Mouse (Mus musculus) MEL (cell line): ENCODE measurements around the gene Fam114a2. TPM values are rescaled to one million over a fixed set of nuclear protein-coding genes. Genes with fewer than 3 reads are reported as not detected.
A peak's percentile ranks its signal among the peaks of the same experiment; 100 is the strongest.

Experiments used
- DNase-seq: peaks from one replicate; pipeline ENCODE4 v3.0.0; 2011; ENCODE audit warnings: low read depth, low spot score
- H3K27ac ChIP-seq: 2 replicates; pipeline ENCODE4 v1.5.1; 2012; ENCODE audit warnings: low read depth, mild to moderate bottlenecking, control low read depth, low read length, moderate library complexity; ENCODE audit not compliant: control insufficient read depth
- H3K27me3 ChIP-seq, 2 experiments: fragments of 150-350 bp in 1 of 2; sonication (generic) in 1 of 2; 2 replicates each; pipeline ENCODE4 v1.6.1; 2012; ENCODE audit warnings: low read length in 2 of 2, mild to moderate bottlenecking in 2 of 2, improper control_type of control experiment in 1 of 2, moderate library complexity in 1 of 2; ENCODE audit not compliant: insufficient read depth in 2 of 2, control insufficient read depth in 1 of 2
- H3K36me3 ChIP-seq, 2 experiments: 2 replicates each; pipeline ENCODE4 v1.6.1; 2012 to 2014; ENCODE audit warnings: low read length in 2 of 2, improper control_type of control experiment in 1 of 2, inconsistent platforms in 1 of 2, mild to moderate bottlenecking in 1 of 2; ENCODE audit not compliant: insufficient read depth in 2 of 2, control insufficient read depth in 1 of 2
- H3K4me1 ChIP-seq, 2 experiments: fragments of 150-350 bp in 1 of 2; sonication (generic) in 1 of 2; 2 replicates each; pipeline ENCODE4 v1.6.1; 2012; ENCODE audit warnings: low read length in 2 of 2, improper control_type of control experiment in 1 of 2, mild to moderate bottlenecking in 1 of 2; ENCODE audit not compliant: insufficient read depth in 2 of 2, control insufficient read depth in 1 of 2
- H3K4me3 ChIP-seq, 2 experiments: fragments of 150-350 bp in 1 of 2; sonication (generic) in 1 of 2; 2 replicates each; pipeline ENCODE4 v1.5.1; 2012; ENCODE audit warnings: low read depth in 2 of 2, low read length in 2 of 2, mild to moderate bottlenecking in 2 of 2, moderate library complexity in 2 of 2, control low read depth in 1 of 2, improper control_type of control experiment in 1 of 2; ENCODE audit not compliant: control insufficient read depth in 1 of 2, insufficient read depth in 1 of 2
- H3K79me2 ChIP-seq: 2 replicates; pipeline ENCODE4 v1.6.1; 2012; ENCODE audit warnings: mild to moderate bottlenecking, low read length, moderate library complexity; ENCODE audit not compliant: control insufficient read depth, poor library complexity, insufficient read depth
- H3K9ac ChIP-seq: 2 replicates; pipeline ENCODE4 v1.6.1; 2012; ENCODE audit warnings: low read depth, mild to moderate bottlenecking, control low read depth, low read length, moderate library complexity; ENCODE audit not compliant: control insufficient read depth, poor library complexity, severe bottlenecking
- H3K9me3 ChIP-seq: fragments of 150-350 bp; sonication (generic); replicated peaks from 2 replicates; pipeline ENCODE4 v1.6.1; 2012; ENCODE audit warnings: mild to moderate bottlenecking, low read length, improper control_type of control experiment, moderate library complexity; ENCODE audit not compliant: insufficient read depth
- CHD1 ChIP-seq: IDR thresholded peaks from 2 replicates; pipeline ENCODE4 v1.6.1; 2012; ENCODE audit warnings: low read depth, mild to moderate bottlenecking, inconsistent platforms, low read length, improper control_type of control experiment
- CHD2 ChIP-seq: IDR thresholded peaks from 2 replicates; pipeline ENCODE4 v1.6.1; 2011; ENCODE audit warnings: low read length, improper control_type of control experiment
- CTCF ChIP-seq, 3 experiments: IDR thresholded peaks in 2 of 3; conservative IDR thresholded peaks in 1 of 3; 2 replicates each; pipeline ENCODE4 v1.5.1; 2011 to 2012; ENCODE audit warnings: low read length in 3 of 3, low read depth in 2 of 3, mild to moderate bottlenecking in 2 of 3, improper control_type of control experiment in 1 of 3, inconsistent platforms in 1 of 3, mixed read lengths in 1 of 3, moderate library complexity in 1 of 3; ENCODE audit not compliant: control insufficient read depth in 1 of 3, insufficient read depth in 1 of 3, poor library complexity in 1 of 3, severe bottlenecking in 1 of 3
- E2F4 ChIP-seq: IDR thresholded peaks from 2 replicates; pipeline ENCODE4 v1.6.1; 2011; ENCODE audit warnings: low read depth, low read length, improper control_type of control experiment, borderline replicate concordance
- ELF1 ChIP-seq: IDR thresholded peaks from 2 replicates; pipeline ENCODE4 v1.6.1; 2014; ENCODE audit warnings: low read depth, mild to moderate bottlenecking, inconsistent platforms, low read length, improper control_type of control experiment, moderate library complexity
- ETS1 ChIP-seq: IDR thresholded peaks from 2 replicates; pipeline ENCODE4 v1.6.1; 2012; ENCODE audit warnings: low read depth, mild to moderate bottlenecking, inconsistent platforms, low read length, improper control_type of control experiment, moderate library complexity
- GABPA ChIP-seq: IDR thresholded peaks from 2 replicates; pipeline ENCODE4 v1.6.1; 2012; ENCODE audit warnings: low read depth, mild to moderate bottlenecking, inconsistent platforms, low read length, improper control_type of control experiment, moderate library complexity
- GATA1 ChIP-seq: IDR thresholded peaks from 2 replicates; pipeline ENCODE4 v1.6.1; 2011; ENCODE audit warnings: low read depth, low read length, improper control_type of control experiment
- HCFC1 ChIP-seq: IDR thresholded peaks from 2 replicates; pipeline ENCODE4 v1.6.1; 2012; ENCODE audit warnings: low read depth, mild to moderate bottlenecking, inconsistent platforms, low read length, improper control_type of control experiment, moderate library complexity
- JUND ChIP-seq: IDR thresholded peaks from 2 replicates; pipeline ENCODE4 v1.6.1; 2011; ENCODE audit warnings: low read depth, mild to moderate bottlenecking, improper control_type of control experiment, low read length
- KAT2A ChIP-seq: conservative IDR thresholded peaks from 2 replicates; pipeline ENCODE4 v1.6.1; 2012; ENCODE audit warnings: low read depth, low read length, improper control_type of control experiment, inconsistent platforms
- MAFK ChIP-seq: IDR thresholded peaks from 2 replicates; pipeline ENCODE4 v1.6.1; 2011; ENCODE audit warnings: low read depth, mild to moderate bottlenecking, low read length, improper control_type of control experiment, borderline replicate concordance
- MAX ChIP-seq: IDR thresholded peaks from 2 replicates; pipeline ENCODE4 v1.6.1; 2011; ENCODE audit warnings: low read length, improper control_type of control experiment
- MAZ ChIP-seq: IDR thresholded peaks from 2 replicates; pipeline ENCODE4 v1.6.1; 2012; ENCODE audit warnings: low read depth, mild to moderate bottlenecking, inconsistent platforms, low read length, improper control_type of control experiment
- MEF2A ChIP-seq: IDR thresholded peaks from 2 replicates; pipeline ENCODE4 v1.6.1; 2014; ENCODE audit warnings: low read depth, mild to moderate bottlenecking, inconsistent platforms, low read length, improper control_type of control experiment; ENCODE audit not compliant: poor library complexity, insufficient replicate concordance, severe bottlenecking; ENCODE audit errors: extremely low read depth
- MXI1 ChIP-seq: IDR thresholded peaks from 2 replicates; pipeline ENCODE4 v1.6.1; 2011; ENCODE audit warnings: mild to moderate bottlenecking, low read depth, low read length, improper control_type of control experiment
- MYB ChIP-seq: IDR thresholded peaks from 2 replicates; pipeline ENCODE4 v1.6.1; 2011; ENCODE audit warnings: mild to moderate bottlenecking, low read depth, low read length, improper control_type of control experiment
- MYC ChIP-seq: IDR thresholded peaks from 2 replicates; pipeline ENCODE4 v1.6.1; 2011; ENCODE audit warnings: low read depth, mild to moderate bottlenecking, low read length, improper control_type of control experiment, moderate library complexity
- NELFE ChIP-seq: IDR thresholded peaks from 2 replicates; pipeline ENCODE4 v1.6.1; 2011; ENCODE audit warnings: low read depth, low read length, improper control_type of control experiment
- NRF1 ChIP-seq: IDR thresholded peaks from 2 replicates; pipeline ENCODE4 v1.6.1; 2014; ENCODE audit warnings: low read depth, mild to moderate bottlenecking, inconsistent platforms, low read length, improper control_type of control experiment, moderate library complexity; ENCODE audit not compliant: poor library complexity, insufficient read depth, severe bottlenecking
- POLR2A ChIP-seq, 2 experiments: IDR thresholded peaks; 2 replicates each; pipeline ENCODE4 v1.6.1; 2011 to 2012; ENCODE audit warnings: low read length in 2 of 2, mild to moderate bottlenecking in 2 of 2, control low read depth in 1 of 2, improper control_type of control experiment in 1 of 2, low read depth in 1 of 2, moderate library complexity in 1 of 2; ENCODE audit not compliant: control insufficient read depth in 1 of 2, insufficient read depth in 1 of 2, poor library complexity in 1 of 2
- POLR2AphosphoS2 ChIP-seq: IDR thresholded peaks from 2 replicates; pipeline ENCODE4 v1.6.1; 2011; ENCODE audit warnings: low read length, improper control_type of control experiment
- POLR2AphosphoS5 ChIP-seq: IDR thresholded peaks from 2 replicates; pipeline ENCODE4 v1.6.1; 2012; ENCODE audit warnings: low read depth, borderline replicate concordance, mild to moderate bottlenecking, inconsistent platforms, low read length, moderate library complexity, mixed read lengths
- RAD21 ChIP-seq: IDR thresholded peaks from 2 replicates; pipeline ENCODE4 v1.6.1; 2011; ENCODE audit warnings: mild to moderate bottlenecking, low read depth, low read length, improper control_type of control experiment
- RCOR1 ChIP-seq: IDR thresholded peaks from 2 replicates; pipeline ENCODE4 v1.6.1; 2012; ENCODE audit warnings: low read depth, mild to moderate bottlenecking, inconsistent platforms, low read length, improper control_type of control experiment
- SIN3A ChIP-seq: IDR thresholded peaks from 2 replicates; pipeline ENCODE4 v1.6.1; 2012; ENCODE audit warnings: low read length, improper control_type of control experiment, inconsistent platforms
- SMC3 ChIP-seq: IDR thresholded peaks from 2 replicates; pipeline ENCODE4 v1.6.1; 2011; ENCODE audit warnings: low read depth, low read length, improper control_type of control experiment
- TAL1 ChIP-seq: IDR thresholded peaks from 2 replicates; pipeline ENCODE4 v1.6.1; 2012; ENCODE audit warnings: mild to moderate bottlenecking, inconsistent platforms, low read length, moderate library complexity, mixed read lengths
- TBP ChIP-seq: IDR thresholded peaks from 2 replicates; pipeline ENCODE4 v1.8.0; 2011; ENCODE audit warnings: low read depth, low read length, improper control_type of control experiment
- UBTF ChIP-seq: IDR thresholded peaks from 2 replicates; pipeline ENCODE4 v1.6.1; 2012; ENCODE audit warnings: low read depth, mild to moderate bottlenecking, inconsistent platforms, low read length, improper control_type of control experiment, moderate library complexity, borderline replicate concordance; ENCODE audit not compliant: insufficient read depth
- USF1 ChIP-seq: IDR thresholded peaks from 2 replicates; pipeline ENCODE4 v1.6.1; 2014; ENCODE audit warnings: low read depth, mild to moderate bottlenecking, inconsistent platforms, low read length, improper control_type of control experiment, moderate library complexity
- ZC3H11A ChIP-seq: IDR thresholded peaks from 2 replicates; pipeline ENCODE4 v1.6.1; 2012; ENCODE audit warnings: low read depth, mild to moderate bottlenecking, inconsistent platforms, low read length, improper control_type of control experiment
- ZKSCAN1 ChIP-seq: IDR thresholded peaks from 2 replicates; pipeline ENCODE4 v1.6.1; 2012; ENCODE audit warnings: low read depth, mild to moderate bottlenecking, inconsistent platforms, low read length, improper control_type of control experiment, moderate library complexity
- ZMIZ1 ChIP-seq: IDR thresholded peaks from 2 replicates; pipeline ENCODE4 v1.6.1; 2012; ENCODE audit warnings: low read depth, mild to moderate bottlenecking, inconsistent platforms, low read length, improper control_type of control experiment, moderate library complexity
- ZNF384 ChIP-seq: IDR thresholded peaks from 2 replicates; pipeline ENCODE4 v1.6.1; 2012; ENCODE audit warnings: low read depth, mild to moderate bottlenecking, inconsistent platforms, low read length, improper control_type of control experiment
- polyA plus RNA-seq, 2 experiments: library from polyadenylated mRNA; stranded (reverse) in 1 of 2; unstranded in 1 of 2; fragments of >175 nt in 1 of 2; fragments of >200 nt in 1 of 2; gene quantifications; 2 replicates each; pipeline versions ENCODE4 v1.2.1 to v1.2.4; 2012; ENCODE audit warnings: low replicate concordance in 2 of 2, low read depth in 1 of 2; ENCODE audit not compliant: insufficient read length in 2 of 2, insufficient read depth in 1 of 2, missing spikeins in 1 of 2
- total RNA-seq: library from RNA; depleted of rRNA; stranded (reverse); fragments of 300-350 nt; gene quantifications from 2 replicates; pipeline ENCODE4 v1.2.3, GENCODE M21; 2012

Fam114a2 gene
- total and polyA plus RNA-seq, 3 experiments = 39.5 to 42.3 TPM; not detected in 1

DNA sequence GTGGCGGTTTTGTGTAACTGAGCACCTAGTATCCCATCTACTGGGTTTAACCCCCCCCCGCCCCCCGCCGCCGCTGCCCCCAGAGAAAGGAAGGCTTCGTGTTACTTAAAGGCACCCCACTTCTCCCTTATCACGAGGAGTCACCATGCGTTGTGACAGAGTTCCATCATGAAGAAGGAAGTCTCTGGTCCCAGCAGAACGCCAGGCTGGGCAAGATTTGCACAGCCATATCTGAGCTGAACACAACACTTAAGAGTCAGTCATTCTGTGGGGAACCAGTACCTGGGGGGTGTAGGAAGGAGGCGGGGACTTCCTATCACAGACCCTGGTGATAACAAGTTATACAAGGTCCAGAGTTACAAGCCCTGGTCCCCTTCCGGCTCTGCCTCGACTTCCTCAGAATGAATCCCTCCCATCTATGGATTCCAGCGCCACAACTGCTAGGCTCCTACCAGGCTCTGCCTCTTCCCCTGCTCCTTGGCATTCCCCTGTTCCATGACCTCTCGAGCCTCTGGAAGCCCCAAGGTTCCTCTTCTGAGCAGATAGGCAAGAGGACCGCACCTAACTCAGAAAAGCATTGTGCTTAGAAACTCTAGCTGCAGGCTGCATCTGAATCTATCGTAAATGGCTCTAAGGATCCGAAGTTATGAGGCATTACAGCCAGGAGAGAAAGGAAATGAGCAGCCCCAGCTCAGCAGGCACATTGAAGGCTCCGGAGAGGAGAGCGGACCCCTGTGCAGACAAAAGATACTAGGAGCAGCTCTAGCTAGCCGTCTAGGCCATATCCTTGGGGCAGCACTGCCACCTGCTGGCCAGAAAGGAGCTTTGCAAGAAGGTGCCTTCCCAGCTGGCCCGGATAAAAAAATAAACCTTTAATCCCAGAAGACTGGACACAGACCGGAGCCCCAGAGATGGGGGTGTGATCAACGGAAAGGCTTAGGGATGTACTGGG is 51.0 kb downstream of the Fam114a2 start:
- H3K9me3 ChIP-seq = no peaks in the 10 kb centered on the region
- 0 out of 4 replicates have a peak, but pooled peaks cover 0 to 2% of the 10 kb centered on the region in 2 experiments for H3K36me3 ChIP-seq
- no peaks in the 10 kb centered on the region for H3K79me2 ChIP-seq
- peak overlapping the region; percentile 28 to 40; a peak in 3 of 4 replicates for H3K4me3 ChIP-seq
- peaks cover 0 to 5% of the 10 kb centered on the region in 2 experiments; a peak in 1 of 4 replicates for H3K4me1 ChIP-seq
- peak; percentile 89 for DNase-seq
- no peaks in the 10 kb centered on the region for H3K27me3 ChIP-seq
- peak overlapping the region; percentile 6 for H3K9ac ChIP-seq
- peak overlapping the region; percentile 12; the same call in 1 of the 2 replicates for H3K27ac ChIP-seq
- TF ChIP-seq RCOR1 (0 out of 2 replicates have a peak, but pooled peaks have one; percentile 43), MAFK (no peak), MYC (peak; percentile 74; the same call in 1 of the 2 replicates), ETS1 (peak; percentile 37; the same call in 1 of the 2 replicates), NELFE (no peak), MEF2A (no peak), CHD1 (no peak), POLR2A (IDR thresholded peaks at IDR 0.05; ENCODE audit: control insufficient read depth in 1 of 2, insufficient read depth in 1 of 2, low read depth in 1 of 2, low read length in 2 of 2, poor library complexity in 1 of 2) (no peak), MAZ (0 out of 2 replicates have a peak, but pooled peaks have one; percentile 46), GABPA (no peak), CTCF (IDR thresholded peaks at IDR 0.05 in 2 of 3, conservative IDR thresholded peaks at IDR 0.05 in 1 of 3; ENCODE audit: control insufficient read depth in 1 of 3, insufficient read depth in 1 of 3, low read depth in 2 of 3, low read length in 3 of 3, poor library complexity in 1 of 3, severe bottlenecking in 1 of 3) (peak; percentile 78 to 94 (median 91)), RAD21 (peak; percentile 94), MYB (no peak), CHD2 (no peak), NRF1 (no peak), MAX (peak; percentile 84), HCFC1 (no peak), UBTF (no peak), ZNF384 (no peak; the same call in 1 of the 2 replicates), ZC3H11A (peak; percentile 84), GATA1 (peak; percentile 65), SMC3 (peak; percentile 86), TBP (peak; percentile 36; the same call in 1 of the 2 replicates), POLR2AphosphoS2 (no peak), ZMIZ1 (no peak), ZKSCAN1 (no peak), TAL1 (peak; percentile 40), ELF1 (peak; percentile 41), KAT2A (no peak), USF1 (no peak), MXI1 (no peak), SIN3A (no peak; the same call in 1 of the 2 replicates), JUND (no peak), POLR2AphosphoS5 (no peak), E2F4 (no peak)
